Mouse (Mus musculus): ENCODE data around the gene Grk2. TPM values are rescaled to one million over a fixed set of nuclear protein-coding genes. Genes with fewer than 3 reads are reported as not detected.

Gene Grk2
- polyA plus RNA-seq, 1 experiment from 2014 or later, result 12.4 TPM

- Histone ChIP-seq H3K27ac (replicated peaks) (peak overlapping the region; percentile 82), H3K4me3 (replicated peaks) (peak overlapping the region; percentile 80), H3K4me1 (replicated peaks) (peaks cover 73% of the 10 kb centered on the region), H3K9ac (no peak overlapping the region), H3K9me3 (replicated peaks) (no peaks in the 10 kb centered on the region), H3K4me2 (peak overlapping the region; percentile 90), H3K27me3 (0 out of 2 replicates have a peak, but pooled peaks cover 6% of the 10 kb centered on the region), H3K36me3 (replicated peaks) (no peaks in the 10 kb centered on the region)
- no peak for ATAC-seq (ENCODE audit: insufficient read depth)
- WGBS (ENCODE audit: insufficient replicate concordance), result 72% methylated on average over 5 of the region's 5 CpGs
Measured at GRCm38 (mm10) chr19:4303640-4303995, 2.4 kb downstream of the Grk2 start.

DNA sequence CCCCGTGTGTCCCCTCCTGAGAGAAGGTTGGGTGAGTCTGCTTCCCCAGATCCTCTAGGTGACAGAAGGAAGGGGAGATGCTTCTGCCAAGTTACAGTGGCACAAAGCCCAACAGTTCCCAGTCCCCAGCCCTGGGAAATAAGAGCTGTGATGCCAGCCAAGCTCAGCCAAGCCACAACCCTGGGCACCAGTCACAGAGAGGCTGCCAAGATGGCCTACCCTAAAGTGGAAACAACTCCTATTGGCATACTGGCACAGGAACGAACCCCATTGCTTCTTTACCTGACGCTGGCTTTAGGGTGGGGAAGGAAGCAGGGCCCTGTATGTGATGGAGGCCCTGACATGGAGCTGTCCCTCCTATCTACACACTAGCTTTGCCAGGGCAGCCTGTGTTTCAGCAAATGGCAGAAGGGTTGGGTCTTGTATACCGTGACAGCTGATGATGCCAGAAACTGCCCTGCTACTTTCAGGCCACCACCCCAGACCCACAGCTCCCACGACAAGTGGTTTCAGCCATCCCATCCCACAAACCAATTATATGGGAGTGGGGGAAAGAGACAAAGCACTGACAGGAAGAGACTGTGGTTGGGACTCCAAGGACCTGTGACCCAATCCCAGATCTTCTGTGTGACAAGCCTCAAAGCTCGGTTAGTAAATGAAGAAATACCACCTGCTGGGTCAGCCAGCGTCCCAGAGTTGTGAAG, 2.9 kb downstream of the Grk2 start:
- peak overlapping the region; percentile 4; the same call in 1 of the 2 replicates for H3K9ac ChIP-seq
- H3K27me3 ChIP-seq, result 0 out of 2 replicates have a peak, but pooled peaks cover 6% of the 10 kb centered on the region
- peaks cover 79% of the 10 kb centered on the region for H3K4me1 ChIP-seq (replicated peaks)
- peak overlapping the region; percentile 90 for H3K4me2 ChIP-seq
- ATAC-seq (ENCODE audit: insufficient read depth), result no peak
- peak overlapping the region; percentile 82 for H3K27ac ChIP-seq (replicated peaks)
- H3K9me3 ChIP-seq (replicated peaks), result no peaks in the 10 kb centered on the region
- no peaks in the 10 kb centered on the region for H3K36me3 ChIP-seq (replicated peaks)
- 24% methylated on average over 7 of the region's 7 CpGs for WGBS (ENCODE audit: insufficient replicate concordance)
- peak overlapping the region; percentile 11 for H3K4me3 ChIP-seq (replicated peaks)

- H3K4me3 ChIP-seq (replicated peaks), result peak overlapping the region; percentile 11
- ATAC-seq (ENCODE audit: insufficient read depth), result no peak
- H3K9ac ChIP-seq, result no peak overlapping the region
- H3K27ac ChIP-seq (replicated peaks), result peak overlapping the region; percentile 82
- H3K36me3 ChIP-seq (replicated peaks), result no peaks in the 10 kb centered on the region
- peak overlapping the region; percentile 90 for H3K4me2 ChIP-seq
- peaks cover 89% of the 10 kb centered on the region for H3K4me1 ChIP-seq (replicated peaks)
- H3K9me3 ChIP-seq (replicated peaks), result no peaks in the 10 kb centered on the region
- H3K27me3 ChIP-seq, result 0 out of 2 replicates have a peak, but pooled peaks cover 3% of the 10 kb centered on the region
- WGBS (ENCODE audit: insufficient replicate concordance), result 27% methylated on average over 21 of the region's 21 CpGs
Measured at GRCm38 (mm10) chr19:4301735-4302651, 4.0 kb downstream of the Grk2 start.

- Histone ChIP-seq H3K4me3 (replicated peaks) (no peak overlapping the region; the same call in 1 of the 2 replicates), H3K4me1 (replicated peaks) (peaks cover 93% of the 10 kb centered on the region)
Measured at GRCm38 (mm10) chr19:4300852-4301734, 4.9 kb downstream of the Grk2 start.

GRCm38 (mm10) chr19:4300271-4300704, 5.7 kb downstream of the Grk2 start:
- H3K4me3 ChIP-seq (replicated peaks), result no peak overlapping the region
- H3K9ac ChIP-seq, result no peak overlapping the region
- no peaks in the 10 kb centered on the region for H3K27me3 ChIP-seq
- ATAC-seq (ENCODE audit: insufficient read depth), result peak; percentile 47
- H3K27ac ChIP-seq (replicated peaks), result peak overlapping the region; percentile 82
- H3K36me3 ChIP-seq (replicated peaks), result peaks cover 7% of the 10 kb centered on the region
- peaks cover 99% of the 10 kb centered on the region for H3K4me1 ChIP-seq (replicated peaks)
- H3K4me2 ChIP-seq, result peak overlapping the region; percentile 90
- WGBS (ENCODE audit: insufficient replicate concordance), result 11% methylated on average over 7 of the region's 7 CpGs
- no peaks in the 10 kb centered on the region for H3K9me3 ChIP-seq (replicated peaks)

More at GRCm38 (mm10) chr19:4300852-4301734, 4.9 kb downstream of the Grk2 start:
- Histone ChIP-seq H3K27ac (replicated peaks) (peak overlapping the region; percentile 82), H3K9ac (no peak overlapping the region), H3K4me2 (peak overlapping the region; percentile 90), H3K27me3 (no peaks in the 10 kb centered on the region), H3K9me3 (replicated peaks) (no peaks in the 10 kb centered on the region), H3K36me3 (replicated peaks) (no peaks in the 10 kb centered on the region)
- no peak for ATAC-seq (ENCODE audit: insufficient read depth)
- WGBS (ENCODE audit: insufficient replicate concordance), result 48% methylated on average over 11 of the region's 11 CpGs

DNA sequence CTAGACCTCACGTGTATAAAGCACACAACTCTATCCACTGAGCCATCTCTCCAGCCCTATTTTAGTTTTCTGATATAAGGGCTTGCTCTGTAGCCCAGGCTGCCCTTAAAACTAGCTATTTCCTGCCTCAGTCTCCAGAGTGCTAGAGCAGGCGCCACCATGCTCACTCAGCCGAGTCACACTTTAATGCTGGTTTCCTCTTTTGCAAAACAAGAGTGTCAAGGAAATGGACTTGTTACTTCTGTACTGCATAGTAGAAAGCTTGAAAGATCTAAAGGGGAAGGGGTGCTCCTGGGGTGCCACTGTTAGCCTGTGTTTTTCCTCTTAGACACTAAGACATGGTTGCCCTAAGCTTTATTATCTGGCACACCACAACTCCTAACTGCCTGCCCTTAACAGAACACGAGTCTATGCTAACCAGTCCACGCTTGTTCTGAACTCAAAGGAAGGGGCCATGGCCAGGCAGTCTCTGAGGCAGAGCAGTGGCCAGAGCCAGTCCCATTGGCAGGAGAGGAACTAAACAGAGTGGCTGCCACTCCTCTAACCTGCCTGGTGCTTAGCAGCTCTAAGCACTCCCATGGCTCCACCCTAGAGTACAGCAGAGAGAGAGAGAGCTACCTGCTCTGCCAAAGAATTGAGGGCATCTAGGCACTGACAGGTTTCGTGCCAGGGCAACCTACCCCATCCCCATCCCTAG, 6.3 kb downstream of the Grk2 start:
- H3K27me3 ChIP-seq, result no peaks in the 10 kb centered on the region
- no peak overlapping the region for H3K9ac ChIP-seq
- H3K36me3 ChIP-seq (replicated peaks), result peaks cover 10% of the 10 kb centered on the region
- peaks cover 99% of the 10 kb centered on the region for H3K4me1 ChIP-seq (replicated peaks)
- H3K4me3 ChIP-seq (replicated peaks), result no peak overlapping the region
- peak; percentile 8; the same call in 1 of the 2 replicates for ATAC-seq (ENCODE audit: insufficient read depth)
- peak overlapping the region; percentile 90 for H3K4me2 ChIP-seq
- peak overlapping the region; percentile 82 for H3K27ac ChIP-seq (replicated peaks)
- no peaks in the 10 kb centered on the region for H3K9me3 ChIP-seq (replicated peaks)
- 41% methylated on average over 6 of the region's 6 CpGs for WGBS (ENCODE audit: insufficient replicate concordance)

DNA sequence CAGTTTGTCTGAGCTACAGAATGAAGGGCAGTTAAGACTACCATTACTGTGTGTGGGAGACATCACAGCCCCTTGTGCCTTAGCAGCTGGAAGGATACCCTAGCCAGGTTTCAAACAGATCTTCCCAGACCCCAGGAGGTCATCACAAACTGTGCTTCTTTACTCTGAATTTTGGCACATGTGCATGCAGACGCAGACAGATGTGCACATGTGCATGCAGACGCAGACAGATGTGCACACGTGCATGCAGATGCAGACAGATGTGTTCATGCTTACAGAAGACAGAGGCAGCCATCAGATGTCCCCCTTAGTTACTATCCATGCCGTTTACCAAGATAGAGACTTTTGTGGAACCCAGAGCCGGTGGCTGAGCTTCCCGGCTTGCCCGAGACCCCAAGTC, 6.9 kb downstream of the Grk2 start:
- H3K27ac ChIP-seq (replicated peaks), result peak overlapping the region; percentile 82
- 71% methylated on average over 7 of the region's 7 CpGs for WGBS (ENCODE audit: insufficient replicate concordance)

GRCm38 (mm10) chr19:4298322-4299121, 7.5 kb downstream of the Grk2 start:
- no peaks in the 10 kb centered on the region for H3K9me3 ChIP-seq (replicated peaks)
- no peaks in the 10 kb centered on the region for H3K27me3 ChIP-seq
- WGBS (ENCODE audit: insufficient replicate concordance), result 63% methylated on average over 17 of the region's 17 CpGs
- no peak for ATAC-seq (ENCODE audit: insufficient read depth)
- 0 out of 2 replicates have a peak overlapping the region, but pooled peaks have one; percentile 6 for H3K27ac ChIP-seq (replicated peaks)
- H3K4me3 ChIP-seq (replicated peaks), result no peak overlapping the region
- 0 out of 2 replicates have a peak overlapping the region, but pooled peaks have one; percentile 3 for H3K4me2 ChIP-seq
- H3K4me1 ChIP-seq (replicated peaks), result peaks cover 98% of the 10 kb centered on the region
- H3K9ac ChIP-seq, result no peak overlapping the region; the same call in 1 of the 2 replicates
- H3K36me3 ChIP-seq (replicated peaks), result peaks cover 10% of the 10 kb centered on the region

More for the DNA sequence above, 6.9 kb downstream of the Grk2 start:
- H3K4me1 ChIP-seq (replicated peaks), result peaks cover 99% of the 10 kb centered on the region
- no peak overlapping the region for H3K9ac ChIP-seq
- no peak overlapping the region for H3K4me3 ChIP-seq (replicated peaks)
- peak overlapping the region; percentile 90 for H3K4me2 ChIP-seq
- H3K9me3 ChIP-seq (replicated peaks), result no peaks in the 10 kb centered on the region
- H3K36me3 ChIP-seq (replicated peaks), result peaks cover 10% of the 10 kb centered on the region
- no peaks in the 10 kb centered on the region for H3K27me3 ChIP-seq
- no peak for ATAC-seq (ENCODE audit: insufficient read depth)

- Histone ChIP-seq H3K4me1 (replicated peaks) (peaks cover 93% of the 10 kb centered on the region), H3K27ac (replicated peaks) (0 out of 2 replicates have a peak overlapping the region, but pooled peaks have one; percentile 9), H3K27me3 (no peaks in the 10 kb centered on the region), H3K36me3 (replicated peaks) (peaks cover 13% of the 10 kb centered on the region), H3K4me3 (replicated peaks) (no peak overlapping the region), H3K9me3 (replicated peaks) (no peaks in the 10 kb centered on the region), H3K4me2 (0 out of 2 replicates have a peak overlapping the region, but pooled peaks have one; percentile 3), H3K9ac (no peak overlapping the region; the same call in 1 of the 2 replicates)
- no peak for ATAC-seq (ENCODE audit: insufficient read depth)
- WGBS (ENCODE audit: insufficient replicate concordance), result 64% methylated on average over 5 of the region's 5 CpGs
Measured at GRCm38 (mm10) chr19:4297851-4298250, 8.2 kb downstream of the Grk2 start.

Data from liver, embryonic 15.5 days (tissue).